Mouse (Mus musculus) hindlimb bud, embryonic 11.5 days (tissue): Measurements from ENCODE around the gene Frmpd2.

Experiments
- DNase-seq: peaks from one replicate; pipeline ENCODE4 v3.0.0-alpha.2; 2012; ENCODE audit warnings: low read depth, low spot score; ENCODE audit errors: extremely low spot score

The Frmpd2 gene

DNA sequence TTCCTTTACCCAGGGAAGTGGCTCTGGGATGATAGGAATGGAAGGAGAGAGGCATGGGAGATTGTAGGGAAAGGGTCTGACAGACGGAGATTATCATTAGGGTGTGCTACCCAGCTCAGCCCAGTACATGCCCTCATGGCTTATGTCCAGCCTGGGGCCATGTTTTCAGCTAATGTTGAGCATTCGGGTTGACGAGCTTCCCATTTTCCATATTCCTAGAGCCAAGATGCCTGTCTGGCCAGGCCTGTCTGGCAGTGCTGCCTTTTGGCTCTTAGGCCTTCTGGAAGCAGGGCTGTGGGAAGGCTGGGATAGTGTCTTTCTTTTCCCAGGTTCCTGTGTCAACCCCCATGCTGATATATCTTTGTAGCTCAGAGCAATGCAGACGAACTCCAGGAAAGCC lies 35.2 kb downstream of the Frmpd2 start:
- no peak for DNase-seq

DNA sequence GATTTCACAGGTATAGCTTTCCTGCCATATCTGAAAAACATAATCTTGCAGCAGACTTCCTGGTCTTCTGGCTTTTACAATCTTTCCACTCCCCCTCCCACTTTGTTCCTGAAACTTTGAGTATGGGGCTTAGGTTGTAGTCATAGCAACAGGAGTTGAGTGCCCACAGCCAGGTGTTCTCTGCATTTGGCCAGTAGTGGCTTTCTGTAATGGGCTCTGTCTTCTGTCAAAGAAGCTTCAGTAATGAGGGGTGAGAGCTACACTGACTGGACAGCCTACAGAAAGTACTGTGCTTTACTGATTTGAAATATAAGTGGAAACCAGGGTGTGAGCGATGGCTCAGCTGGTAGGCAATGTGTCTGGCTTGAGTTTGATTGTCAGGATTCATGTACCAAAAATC lies 37.2 kb downstream of the Frmpd2 start:
- DNase-seq: peak; percentile 20

DNA sequence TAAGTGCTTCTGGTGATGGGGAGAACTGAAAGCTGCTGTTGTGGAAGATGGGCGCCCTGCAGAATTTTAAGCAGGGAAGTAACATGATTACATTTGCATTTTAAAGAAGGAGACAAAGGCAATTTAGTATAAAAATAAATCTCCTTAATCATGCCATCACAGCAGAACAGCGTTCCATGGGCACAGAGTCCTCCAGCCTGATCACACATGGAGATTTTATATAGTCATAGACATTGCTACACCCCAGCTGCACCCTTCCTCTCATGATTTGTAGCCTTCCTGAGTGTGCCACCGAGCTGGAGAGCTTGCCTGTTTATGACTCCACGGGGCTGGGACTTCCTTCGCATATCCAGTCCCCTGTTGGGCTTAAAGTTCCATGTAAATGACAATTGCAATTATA lies 42.4 kb downstream of the Frmpd2 start:
- no peak for DNase-seq

DNA sequence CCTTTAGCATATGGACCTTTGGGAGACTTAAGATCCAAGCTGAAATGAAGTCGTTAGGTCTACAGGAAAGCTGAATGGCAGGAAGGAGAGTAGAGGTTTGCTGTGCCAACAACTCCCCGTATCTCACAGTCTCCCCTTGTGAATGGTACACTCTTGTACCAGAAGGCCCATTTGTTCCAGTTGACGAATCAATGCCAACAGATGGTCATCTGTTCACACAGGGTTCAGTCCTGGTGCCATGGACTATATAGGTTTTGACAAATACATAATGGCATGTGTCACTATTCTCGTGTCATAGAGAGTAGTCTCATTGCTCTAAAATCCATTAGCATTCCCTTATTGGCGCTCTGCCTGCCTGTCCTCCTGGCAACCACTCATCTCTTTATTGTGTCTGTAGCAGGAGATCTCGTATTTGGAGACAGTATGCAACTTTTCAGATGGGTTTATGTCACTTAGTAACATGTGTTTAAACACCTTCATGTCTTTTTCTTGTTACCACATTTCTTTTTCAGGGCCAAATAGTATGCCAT lies 43.3 kb downstream of the Frmpd2 start:
- DNase-seq: no peak

DNA sequence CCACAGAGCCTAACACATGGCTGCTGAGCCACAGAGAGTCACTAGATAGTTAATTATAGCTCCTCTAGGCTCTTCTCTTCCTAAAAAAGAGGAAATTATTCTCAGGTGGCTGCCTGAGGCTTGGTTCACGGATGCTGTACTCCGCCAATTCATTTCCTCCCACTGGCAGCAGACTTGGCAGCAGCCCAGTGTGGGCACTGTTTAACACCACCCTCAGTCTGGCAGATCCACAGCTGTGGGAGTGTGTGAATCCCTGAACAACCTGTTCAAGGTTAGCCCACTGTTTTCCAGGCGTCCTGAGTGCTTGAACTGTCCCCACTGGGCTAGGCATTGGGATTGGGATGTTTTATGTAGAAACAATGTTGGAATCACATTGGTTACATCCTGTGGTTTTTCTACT lies 50.0 kb downstream of the Frmpd2 start:
- DNase-seq: no peak

DNA sequence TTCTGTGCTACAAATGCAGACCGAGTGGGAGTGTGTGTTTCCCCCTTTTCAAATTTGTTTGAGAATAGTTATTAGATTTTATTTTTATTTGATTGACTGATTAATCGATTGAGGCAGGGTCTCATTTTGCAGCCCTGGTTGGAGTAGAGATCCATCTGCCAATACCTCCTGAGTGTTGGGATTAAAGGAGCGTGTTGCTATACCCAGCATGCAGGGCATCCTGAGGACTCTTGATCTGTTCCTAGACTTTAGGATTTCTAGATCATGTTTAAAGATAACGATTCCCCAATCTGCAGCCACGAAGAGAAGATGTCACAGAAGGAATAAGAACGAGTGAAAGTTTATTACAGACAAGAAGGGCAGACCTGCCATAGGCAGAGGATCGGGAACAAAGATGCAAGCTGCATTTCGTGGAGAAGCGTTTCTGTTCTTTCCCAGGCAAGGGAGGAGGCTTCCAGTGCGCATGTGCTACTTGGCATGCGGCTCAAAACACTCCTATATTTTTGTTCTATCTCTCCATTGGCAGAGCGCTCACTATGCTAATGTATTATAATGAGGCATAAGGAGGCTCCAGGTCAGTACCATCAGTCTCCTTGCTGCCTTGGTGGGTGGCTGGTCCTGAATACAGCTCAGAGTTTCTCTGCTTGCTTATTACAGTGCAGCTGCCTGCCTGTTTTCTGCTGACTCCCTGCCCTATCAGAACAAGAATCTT lies 53.9 kb downstream of the Frmpd2 start:
- DNase-seq: no peak

DNA sequence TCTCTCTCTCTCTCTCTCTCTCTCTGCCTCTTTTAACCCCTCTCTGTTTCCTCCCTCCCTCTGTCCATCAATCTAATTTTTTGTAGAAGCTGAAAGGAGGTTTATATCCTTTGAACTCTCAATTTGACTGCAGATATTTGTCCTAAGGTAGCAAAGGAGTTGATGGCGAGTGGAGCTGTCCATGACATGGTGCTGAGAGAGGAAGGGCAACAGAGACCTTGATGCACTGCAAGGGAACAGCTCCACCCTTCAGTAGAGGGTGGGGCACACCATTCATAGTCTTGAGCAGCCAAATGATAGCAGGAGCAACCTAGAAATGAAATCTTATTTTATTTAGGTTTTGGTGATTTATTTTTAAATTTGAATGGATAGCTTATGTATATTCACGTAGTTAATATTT lies 55.1 kb downstream of the Frmpd2 start:
- no peak for DNase-seq

DNA sequence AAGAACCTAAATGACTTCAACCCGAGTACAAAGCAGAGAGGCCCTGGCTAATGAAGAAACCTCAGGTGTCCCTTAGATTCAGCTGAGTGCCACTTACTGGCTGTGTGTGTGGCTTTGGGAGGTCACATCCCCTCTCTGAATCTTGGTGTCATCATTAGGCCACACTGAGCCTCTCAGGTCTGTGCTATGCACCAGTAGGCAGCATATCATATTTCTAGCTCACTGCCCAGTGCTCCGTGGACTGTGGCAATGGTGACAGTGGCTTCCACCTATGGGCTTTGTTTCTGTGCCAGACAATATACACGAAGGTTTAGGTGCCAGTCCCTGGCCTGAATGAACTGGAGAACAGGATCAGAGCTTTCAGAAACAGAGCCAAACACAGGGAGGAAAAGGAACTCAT lies 56.4 kb downstream of the Frmpd2 start:
- no peak for DNase-seq

DNA sequence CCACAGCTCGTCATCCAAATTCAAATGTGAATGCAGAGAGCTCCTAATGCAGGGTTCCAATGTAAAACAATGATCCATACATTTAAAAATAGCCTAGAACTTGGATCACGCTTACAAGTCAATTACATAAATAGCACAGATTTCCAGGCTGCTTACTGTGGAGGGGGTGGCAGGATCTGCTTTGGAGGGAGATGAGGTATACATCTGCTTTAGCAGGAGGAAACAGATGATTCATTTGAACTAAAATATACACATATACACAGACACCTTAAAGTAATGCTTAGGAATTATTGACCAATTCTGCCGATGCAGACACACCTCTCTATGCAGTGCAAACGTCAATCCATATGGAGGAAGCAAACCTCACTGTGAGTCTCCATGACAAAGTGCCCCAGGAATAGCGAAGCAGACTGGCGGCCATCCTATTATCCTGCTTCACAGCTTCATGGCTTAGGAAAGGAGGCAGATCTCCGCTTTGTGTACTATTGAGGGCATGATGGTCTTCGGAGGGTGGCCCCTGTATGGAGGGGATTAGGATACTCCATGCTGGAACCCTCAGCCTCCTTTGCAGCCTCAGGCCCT lies 59.9 kb downstream of the Frmpd2 start:
- no peak for DNase-seq

DNA sequence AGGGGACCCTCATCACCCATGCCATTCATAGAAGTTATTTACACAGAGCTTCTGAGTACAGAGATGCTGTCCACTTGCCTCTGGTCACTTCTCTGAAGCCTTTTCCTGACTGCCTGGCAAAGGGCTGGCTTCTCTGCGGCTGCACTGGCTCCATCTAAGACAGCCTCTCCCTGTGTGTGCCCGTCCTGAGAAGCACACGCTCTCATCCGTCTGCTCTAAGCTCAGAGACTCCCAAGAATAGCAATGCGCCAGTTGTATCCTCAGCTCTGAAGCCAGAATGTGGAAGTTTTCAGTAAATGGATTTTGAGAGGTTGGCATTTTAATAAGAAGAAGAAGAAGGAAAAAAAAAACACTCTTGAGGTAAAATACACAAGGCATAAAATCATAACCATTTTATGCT lies 61.3 kb downstream of the Frmpd2 start:
- no peak for DNase-seq

DNA sequence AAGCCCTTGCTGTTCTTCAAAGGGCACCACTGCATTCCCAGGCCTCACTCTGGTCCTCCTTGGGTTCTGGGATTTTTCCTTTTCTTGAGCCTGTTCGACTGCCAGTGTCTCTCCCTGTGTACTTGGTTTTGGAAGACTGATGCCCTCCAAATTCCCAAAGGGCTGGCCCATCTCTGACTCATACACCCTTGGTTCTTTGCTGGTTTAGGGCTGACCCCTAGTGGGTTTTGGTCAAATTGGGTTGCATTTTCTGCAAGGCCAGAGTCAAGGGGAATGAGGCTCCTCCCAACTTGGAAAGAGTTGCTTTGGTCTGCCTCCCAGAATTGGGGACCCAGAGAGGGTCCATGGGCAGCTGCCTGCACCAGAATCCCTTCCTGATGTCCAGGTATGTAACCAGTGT lies 62.0 kb downstream of the Frmpd2 start:
- DNase-seq: no peak

DNA sequence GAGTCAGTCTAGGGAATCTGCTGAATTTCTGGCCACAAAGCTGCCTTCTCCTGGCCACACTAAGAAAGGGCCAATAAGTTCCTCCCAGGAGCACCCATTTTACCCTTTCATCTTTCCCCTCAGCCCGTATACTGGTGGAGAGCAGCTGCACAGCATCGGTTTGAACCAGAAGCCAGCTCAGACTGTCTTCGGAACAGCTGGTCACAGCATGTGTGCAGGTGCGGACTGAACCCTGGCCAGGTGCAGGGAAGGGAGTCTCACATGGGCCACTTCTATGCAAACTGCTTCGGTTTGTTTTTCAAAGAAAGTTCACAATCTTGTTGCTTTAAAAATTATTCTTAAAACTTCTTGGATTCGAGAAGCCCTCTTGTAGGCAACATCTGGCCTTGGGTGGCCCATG lies 63.8 kb downstream of the Frmpd2 start:
- no peak for DNase-seq

DNA sequence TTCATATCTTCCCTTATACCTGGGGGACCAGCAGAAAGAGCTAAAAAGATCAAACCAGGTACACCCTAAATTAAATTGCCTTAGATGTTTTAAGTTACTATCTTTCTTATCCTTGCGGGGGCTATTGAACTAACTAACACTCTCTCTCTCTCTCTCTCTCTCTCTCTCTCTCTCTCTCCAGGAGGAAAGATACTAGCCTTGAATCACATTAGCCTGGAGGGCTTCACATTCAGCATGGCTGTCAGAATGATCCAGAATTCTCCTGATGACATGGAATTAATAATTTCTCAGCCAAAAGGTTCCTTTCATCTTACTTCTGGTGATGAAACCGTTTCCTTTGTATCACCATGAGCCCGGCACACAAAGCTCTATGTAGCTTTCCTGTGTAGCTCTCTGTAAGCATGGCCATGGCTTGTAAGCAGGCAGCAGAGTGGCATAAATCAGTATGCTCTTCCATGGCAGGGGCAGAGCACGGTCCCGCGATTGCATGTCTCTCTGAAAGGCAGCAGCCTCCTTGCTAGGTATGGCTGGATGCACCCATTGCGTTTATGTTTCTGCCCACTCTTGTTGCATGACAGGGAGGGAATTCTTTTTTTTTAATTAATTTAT lies 68.2 kb downstream of the Frmpd2 start:
- no peak for DNase-seq

DNA sequence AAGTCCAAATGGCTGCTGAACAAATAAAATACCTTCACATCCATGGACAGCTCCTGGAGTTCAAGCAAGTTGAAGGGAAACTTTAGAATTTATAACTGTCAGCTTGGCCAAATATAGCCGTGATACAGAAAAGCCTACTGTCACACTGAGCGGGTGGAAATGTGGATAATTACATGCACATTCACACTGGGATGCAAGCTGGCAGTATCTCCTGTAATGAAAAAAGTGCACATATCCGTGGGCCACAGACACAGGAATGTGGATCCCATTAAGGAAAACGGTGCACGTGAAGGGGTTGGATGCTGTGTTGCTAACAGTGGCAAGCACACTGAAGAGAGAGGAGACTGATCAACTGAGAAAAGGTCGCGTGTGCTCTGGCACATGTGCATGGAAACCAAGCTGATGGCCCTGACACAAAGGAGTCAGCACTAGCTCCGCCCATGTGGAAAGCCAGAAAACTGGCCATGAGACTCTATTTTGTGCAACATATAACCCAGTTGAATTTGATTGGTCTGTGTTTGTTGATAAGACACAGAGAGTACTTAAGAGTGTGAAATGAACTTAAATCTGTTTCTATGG lies 74.2 kb downstream of the Frmpd2 start:
- DNase-seq: no peak

DNA sequence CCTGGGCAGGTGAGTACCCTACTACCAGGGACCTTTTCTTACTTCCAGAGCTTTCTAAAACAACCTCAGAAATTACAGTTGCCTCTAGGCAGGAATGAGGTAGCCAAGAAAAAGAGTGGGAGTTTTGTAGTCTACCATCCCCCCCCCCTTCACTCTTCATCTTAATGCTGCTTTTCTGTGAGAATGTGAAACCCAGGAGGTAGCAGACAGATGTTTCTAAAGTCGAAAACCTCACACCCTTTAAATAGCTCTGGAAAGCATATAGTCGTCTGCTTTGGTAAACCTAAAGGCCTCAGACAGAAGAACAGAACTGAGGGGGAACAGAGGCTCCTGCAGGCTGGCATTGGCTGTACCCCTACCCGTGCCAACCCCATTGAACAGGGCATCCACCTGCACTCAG lies 77.2 kb downstream of the Frmpd2 start:
- DNase-seq: no peak

DNA sequence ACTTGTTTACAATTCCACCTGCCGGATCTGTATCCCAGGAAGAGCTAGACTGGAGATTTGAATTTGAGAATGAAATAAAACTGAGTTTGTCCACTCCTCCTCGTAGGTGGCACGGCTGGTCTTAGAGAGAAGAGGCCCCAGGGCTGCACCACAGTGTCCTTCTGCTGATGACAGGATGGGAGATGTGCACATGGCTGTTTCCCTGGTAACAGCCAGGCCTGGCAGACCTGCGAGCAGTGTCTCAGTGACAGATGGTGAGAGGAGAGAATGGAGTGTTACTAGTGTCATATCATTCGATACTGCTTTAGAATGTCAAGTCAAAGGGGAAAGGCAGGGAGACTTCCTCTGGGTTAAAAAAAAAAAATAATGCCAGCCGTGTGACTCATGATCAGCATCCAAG lies 78.4 kb downstream of the Frmpd2 start:
- DNase-seq: no peak

DNA sequence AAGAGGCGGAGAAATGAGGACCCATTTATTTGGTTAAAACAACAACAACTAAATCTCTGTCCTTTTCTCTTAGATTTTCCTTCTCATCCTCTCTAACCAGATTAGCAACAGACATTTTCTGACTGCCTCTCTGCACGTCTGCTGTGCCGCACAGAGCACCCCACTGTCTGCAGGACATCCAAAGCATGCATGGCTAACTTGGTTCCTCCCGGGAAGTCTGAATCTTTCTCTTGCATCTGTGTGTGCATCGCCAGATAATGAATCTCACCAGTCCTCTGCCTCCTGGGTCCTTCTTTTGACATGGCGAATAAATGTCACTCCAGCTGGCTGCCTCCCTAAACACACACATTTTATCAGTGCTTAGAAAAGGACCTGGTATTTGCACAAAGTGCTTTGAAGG lies 99.2 kb downstream of the Frmpd2 start:
- no peak for DNase-seq

DNA sequence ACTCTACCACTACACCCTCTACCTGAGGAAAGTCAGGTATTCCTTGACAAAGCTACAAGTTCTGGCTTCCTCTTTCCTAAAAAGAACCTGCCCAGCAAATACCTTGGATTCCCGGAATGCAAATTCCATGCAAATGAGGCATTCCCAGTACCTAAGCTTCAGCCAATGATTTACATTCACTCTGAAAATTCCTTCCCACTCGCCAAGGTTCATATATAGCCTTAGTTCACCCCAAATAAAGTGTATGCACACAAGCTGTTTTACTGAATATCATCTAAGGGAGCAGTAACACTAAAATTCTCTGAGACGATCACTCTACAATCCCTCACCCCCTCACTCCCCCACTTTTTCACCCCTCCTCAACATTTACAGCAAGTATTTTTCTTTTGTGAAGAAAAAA lies 102.1 kb downstream of the Frmpd2 start:
- DNase-seq: no peak

DNA sequence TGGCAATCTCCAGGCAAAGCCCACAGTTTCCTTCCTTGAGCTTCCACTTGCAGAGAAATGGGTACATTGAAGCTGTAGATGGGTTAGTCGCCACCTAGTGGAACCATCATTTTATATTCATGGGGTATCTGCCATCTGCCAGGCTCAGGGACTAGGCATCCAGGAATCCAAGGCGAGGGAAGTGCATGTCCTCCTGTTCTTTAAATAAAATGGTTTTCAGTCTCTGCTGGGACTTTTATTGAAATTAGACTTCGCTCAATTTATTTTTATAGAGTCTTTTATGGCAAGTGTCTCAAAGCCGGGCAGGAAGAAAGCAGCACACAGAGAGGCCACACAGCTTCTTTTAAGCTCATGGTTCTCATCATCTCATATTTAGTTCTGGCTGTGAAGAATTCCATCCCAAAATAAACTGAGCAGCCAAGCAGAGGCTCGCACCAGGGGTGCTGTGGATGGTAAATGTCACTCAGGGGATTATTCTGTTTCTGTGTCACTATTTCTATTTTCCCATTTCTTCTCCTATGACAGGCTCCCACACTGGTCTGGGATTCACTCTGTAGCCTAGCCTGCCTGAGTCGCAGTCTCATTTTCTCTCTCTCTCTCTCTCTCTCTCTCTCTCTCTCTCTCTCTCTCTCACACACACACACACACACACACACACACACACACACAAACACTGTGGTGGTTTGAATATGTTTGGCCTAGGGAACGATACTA lies 108.4 kb downstream of the Frmpd2 start:
- DNase-seq: no peak

DNA sequence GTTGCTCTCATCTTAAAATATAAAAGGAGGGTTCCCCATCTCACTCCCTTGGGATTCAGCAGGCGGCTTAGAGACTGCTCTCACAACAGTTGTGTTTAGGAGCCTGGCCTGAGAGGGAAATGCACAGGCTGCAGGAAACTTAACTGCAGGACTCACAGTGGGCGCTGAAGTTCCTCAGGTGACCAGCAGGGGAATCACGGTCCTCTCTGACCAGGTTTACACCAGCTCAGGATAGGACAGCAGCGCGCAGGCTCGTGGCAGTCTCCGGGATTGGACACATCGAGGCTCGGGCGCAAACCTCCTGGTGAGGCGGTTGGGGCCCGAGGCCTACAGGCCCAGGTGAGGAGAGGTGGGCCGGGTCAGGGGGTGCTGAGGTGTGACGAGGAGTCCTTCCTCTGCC lies 117.5 kb downstream of the Frmpd2 start, which contains the start of gene Ptpn20:
Gene Ptpn20 (plus strand): TSS at position 257 of the 400 bp plus-strand sequence.
- DNase-seq: no peak

DNA sequence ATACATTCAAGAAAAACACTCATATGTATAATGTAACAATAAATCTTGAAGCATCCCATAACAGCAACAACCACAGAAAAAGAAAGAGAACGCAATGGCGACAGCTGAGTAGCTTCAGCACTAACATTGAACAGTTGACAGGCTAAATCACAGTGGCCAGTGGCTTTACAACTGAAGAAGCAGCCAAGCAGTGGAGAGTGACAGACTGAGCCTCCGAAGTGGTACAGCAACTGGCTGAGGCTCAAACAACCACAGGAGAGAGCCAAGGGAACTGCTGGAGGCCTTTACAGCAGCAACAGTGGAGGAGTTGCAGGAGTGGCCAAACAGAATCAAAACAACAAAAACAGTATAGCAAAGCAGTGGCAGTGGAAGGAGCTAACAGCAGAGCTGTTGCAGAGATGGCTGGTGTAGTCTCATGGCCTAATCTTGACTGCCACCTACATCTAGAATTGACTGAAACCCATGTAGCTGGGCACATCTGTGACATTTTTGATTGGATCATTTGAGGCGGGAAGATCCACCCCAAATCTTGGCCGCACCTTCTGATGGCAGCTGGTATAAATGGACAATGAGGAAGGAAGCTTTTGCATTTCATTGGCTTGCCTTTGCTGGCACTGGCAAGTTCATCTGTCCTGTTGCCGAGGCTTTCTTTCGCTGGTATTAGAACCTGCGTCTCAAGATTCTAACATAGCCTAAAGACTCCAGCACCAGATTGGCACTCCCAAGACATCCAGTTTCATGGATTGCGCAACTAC lies 127.1 kb downstream of the Frmpd2 start:
- DNase-seq: no peak
